Mouse (Mus musculus): ENCODE measurements around the gene Il21.

The Il21 gene

DNA sequence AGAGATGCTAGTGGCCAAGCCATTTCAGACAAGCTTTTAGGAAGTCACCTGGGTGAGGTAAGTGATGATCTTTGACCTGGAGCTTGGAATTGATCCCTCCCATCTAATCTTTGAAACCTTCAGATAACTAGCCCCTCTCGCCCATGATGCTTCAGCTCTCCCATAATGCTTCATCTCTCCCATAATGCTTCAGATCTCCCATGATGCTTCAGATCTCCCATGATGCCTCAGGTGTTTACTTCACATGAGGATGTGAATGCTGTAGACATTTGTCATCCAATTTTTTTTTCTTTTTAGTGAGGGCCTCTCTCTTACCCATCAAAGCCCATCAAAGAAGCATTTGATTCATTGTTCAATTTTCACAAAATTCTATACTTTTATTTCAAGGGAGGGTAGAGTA, 46.9 kb downstream of the Il21 start:
- no peak for DNase-seq

DNA sequence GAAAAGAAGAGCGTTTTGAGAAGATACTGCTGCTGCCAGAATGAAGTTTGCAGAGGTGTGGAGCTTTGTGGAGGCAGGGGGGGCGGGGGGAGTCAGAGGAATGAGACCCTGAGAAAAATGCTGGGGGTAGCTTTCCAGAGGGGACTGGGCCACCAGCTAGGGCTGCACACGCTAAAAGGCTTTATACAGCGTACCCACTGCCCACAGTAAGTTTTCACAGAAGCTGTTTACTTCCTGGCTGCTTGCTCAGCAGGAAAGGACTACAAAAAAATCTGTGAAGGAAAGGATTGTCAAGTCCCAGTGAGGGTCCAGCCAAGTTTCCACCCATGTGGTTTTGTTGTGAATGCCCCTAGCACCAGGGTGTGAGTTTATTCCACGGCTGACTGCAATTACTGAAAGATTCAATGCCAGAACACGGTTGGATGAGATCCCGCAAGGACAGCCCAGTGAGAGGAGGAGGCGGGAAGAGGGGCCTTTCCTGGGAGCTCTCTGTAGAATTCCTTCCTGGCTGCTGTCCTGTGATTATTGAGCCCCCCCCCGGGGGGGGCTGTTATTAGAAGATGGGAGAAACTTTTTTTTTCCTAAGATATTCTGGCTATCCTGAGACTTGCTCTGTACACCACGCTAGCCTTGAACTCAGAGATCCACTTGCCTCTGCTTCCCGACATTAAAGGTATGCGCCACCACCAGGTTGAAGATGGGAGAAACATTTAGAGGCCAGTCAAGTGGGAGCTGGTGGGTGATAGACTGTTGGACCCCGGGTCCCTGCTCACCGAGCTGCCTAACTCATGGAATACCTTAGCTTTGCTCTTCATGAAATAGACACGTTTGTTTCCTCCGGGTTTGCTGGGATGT, 49.8 kb downstream of the Il21 start:
- peak in 1 of 2 experiments; percentile 11 for DNase-seq

- no peak for DNase-seq
Measured at GRCm38 (mm10) chr3:37181041-37181440, 51.4 kb downstream of the Il21 start.

GRCm38 (mm10) chr3:37180039-37180743, 52.2 kb downstream of the Il21 start:
- DNase-seq: peak in 1 of 2 experiments; percentile 40

- peak in 1 of 2 experiments; percentile 13 for DNase-seq
Measured at GRCm38 (mm10) chr3:37179472-37179871, 53.0 kb downstream of the Il21 start.

DNA sequence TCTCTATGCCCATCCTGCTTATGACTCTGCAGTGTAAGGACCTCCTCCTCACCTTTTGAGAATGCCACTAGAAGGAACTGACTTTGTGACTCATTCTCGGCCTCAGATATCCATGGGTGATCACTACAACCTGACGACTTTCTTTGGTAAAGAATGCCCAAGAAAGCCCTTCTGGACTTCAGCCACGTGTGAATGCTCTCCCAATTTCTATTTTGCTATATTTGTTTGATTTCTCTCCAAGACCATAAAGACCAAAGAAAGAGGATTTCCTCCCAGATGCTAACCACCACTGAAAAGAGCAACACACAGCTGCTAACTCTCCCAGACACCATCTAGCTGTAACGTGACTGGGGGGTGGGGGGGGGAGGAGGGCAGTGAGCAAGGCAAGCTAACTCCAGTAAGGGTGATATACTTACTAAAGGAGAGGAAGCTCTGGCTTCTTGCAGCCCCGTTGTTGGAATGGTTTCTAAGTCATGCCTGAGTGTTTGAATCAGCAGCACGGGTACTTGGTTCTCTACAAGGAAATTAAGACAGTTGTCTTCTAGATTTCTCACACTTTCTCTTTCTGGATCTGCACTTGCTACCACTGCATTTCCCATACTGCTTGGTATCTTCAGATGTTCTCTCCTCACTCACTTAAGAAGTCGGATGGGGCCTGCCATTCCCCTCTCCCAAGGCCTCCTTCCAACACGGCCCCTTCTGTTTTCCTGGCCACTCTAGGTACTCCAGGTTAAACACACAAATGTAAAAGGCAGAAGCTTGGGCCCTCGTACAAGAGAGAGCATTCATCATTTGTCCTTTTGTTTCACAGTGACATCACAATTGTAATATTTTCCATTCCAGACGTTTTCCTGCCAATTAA, 57.5 kb downstream of the Il21 start:
- DNase-seq: no peak

DNA sequence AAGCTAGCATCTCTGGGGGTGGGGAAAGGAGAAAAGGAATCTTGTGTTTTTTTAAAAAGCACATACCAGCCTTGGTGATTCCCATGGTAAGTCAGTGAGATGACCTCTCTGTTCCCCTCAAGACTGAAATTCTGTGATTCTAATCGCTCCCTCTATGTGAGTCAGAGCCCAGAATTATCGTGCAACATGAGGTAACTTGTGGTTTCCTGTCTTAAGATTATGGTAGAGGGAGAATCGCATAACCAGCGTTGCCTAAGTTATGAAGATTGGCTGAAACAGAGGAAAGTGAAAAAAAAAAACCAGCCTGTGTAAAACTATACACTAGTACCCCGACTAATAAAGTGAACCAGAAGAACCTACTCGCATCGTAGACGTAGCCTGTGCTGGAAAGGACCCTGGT, 59.2 kb downstream of the Il21 start:
- no peak for DNase-seq

Data from kidney, postnatal 36 days (tissue).